Mouse (Mus musculus): ENCODE measurements around the gene Pja2.

DNA sequence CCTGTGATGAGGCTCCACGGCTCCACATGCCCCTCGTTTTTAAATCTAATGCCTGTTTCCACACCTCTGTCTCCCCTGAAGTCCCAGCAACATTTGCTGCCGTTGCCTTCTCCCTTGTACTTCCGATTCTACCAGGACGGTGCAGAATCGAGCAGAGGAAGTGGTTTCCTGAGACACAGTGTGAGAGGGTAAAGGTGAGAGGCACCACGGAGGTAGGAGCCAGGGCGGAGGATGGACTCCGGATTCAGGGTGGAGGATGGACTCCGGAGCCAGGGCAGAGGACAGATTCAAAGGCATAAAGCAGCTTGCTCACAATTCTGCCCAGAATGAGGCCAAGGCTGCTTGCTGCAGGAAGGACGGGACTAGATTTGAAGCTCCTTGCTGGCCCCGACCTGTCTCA is 88.8 kb downstream of the Pja2 start:
- TF ChIP-seq CTCF (IDR thresholded peaks at IDR 0.05; ENCODE audit: low read depth): no peak
- TF ChIP-seq EP300 (IDR thresholded peaks at IDR 0.05; ENCODE audit: low read depth): no peak
